Mouse (Mus musculus): Measurements from ENCODE around the gene 1810049J17Rik.

DNA sequence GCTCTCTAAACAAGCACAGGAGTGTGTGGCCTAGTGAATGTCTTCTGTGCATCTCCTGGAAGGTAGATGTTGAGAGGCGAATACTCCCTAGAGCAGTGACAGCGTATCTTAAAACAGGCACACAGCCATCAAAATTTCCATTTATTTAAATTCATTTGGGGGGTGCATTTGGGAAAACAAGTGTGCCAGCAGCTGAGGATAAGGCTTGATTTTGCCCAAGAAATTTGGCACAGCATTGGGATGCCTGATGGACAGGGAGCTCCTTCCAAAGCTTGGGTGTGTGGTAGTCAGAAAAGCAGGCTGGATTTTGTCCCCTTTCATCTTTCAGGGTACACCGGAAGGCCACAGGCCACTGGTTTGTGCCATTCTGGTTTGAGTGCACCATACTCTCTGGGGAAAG, 48.4 kb upstream of the 1810049J17Rik start:
- TF ChIP-seq CTCF (IDR thresholded peaks at IDR 0.05) (no peak), EP300 (IDR thresholded peaks at IDR 0.05; ENCODE audit: insufficient read depth, low read depth, low read length) (no peak)
